Mouse (Mus musculus) heart, adult 10 weeks (tissue): ENCODE data around the gene Vmn2r31. TPM values are rescaled to one million over a fixed set of nuclear protein-coding genes. Genes with fewer than 3 reads are reported as not detected.

Experiments used
- polyA plus RNA-seq: library from polyadenylated mRNA; stranded (reverse); fragments of 350-450 nt; fragmentation: Illumina TruSeq; extraction: RNeasy Lipid Tissue Mini Kit (QIAGEN cat#74804); gene quantifications from one replicate; pipeline ENCODE4 v1.2.3, GENCODE M21; 2014; ENCODE audit warnings: low read depth, low replicate concordance

The Vmn2r31 gene
- not detected for polyA plus RNA-seq

DNA sequence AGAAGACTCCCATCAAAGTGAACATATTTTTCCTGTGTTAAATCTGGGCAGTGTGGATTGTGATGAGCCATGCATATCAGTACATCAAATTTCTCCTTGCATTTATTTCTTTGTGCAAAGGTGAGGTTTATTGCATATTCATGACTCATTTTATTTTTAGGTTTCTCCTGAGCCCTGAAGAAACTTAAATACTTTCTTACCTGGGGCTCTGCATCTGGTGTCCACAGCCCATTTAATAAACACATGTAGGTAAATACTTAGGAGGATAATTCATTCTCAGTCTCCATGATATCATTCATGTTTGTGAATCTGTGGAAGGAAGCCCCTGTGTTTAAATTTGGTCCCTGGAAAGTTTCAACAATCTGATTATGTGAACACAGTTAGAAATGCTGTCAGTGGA is at the start of gene Vmn2r31:
Gene Vmn2r31 (minus strand): TSS at position 101 of the 400 bp plus-strand sequence.

GRCm38 (mm10) chr7:7374431-7374830 is 25.1 kb downstream of the Vmn2r31 start, which contains the start of gene Gm45783:
Gm45783 (minus strand) TSS chr7:7374573.

GRCm38 (mm10) chr7:7337509-7337908 is 62.0 kb downstream of the Vmn2r31 start, which contains the start of gene Vmn2r30:
Vmn2r30 (minus strand) TSS chr7:7337609.

Other genes starting within 250 kb of the Vmn2r31 start
- gene Zfp418, start 228.4 kb downstream of the Vmn2r31 start, polyA plus RNA-seq = 1.1 TPM
- gene Zfp772, start 189.7 kb downstream of the Vmn2r31 start, polyA plus RNA-seq = 2.0 TPM
- not detected for gene Vmn2r29, start 152.4 kb downstream of the Vmn2r31 start, polyA plus RNA-seq
- gene Gm45844, start 121.4 kb downstream of the Vmn2r31 start, polyA plus RNA-seq = 1.3 TPM
- 52.1 TPM for gene Clcn4, start 98.9 kb downstream of the Vmn2r31 start, polyA plus RNA-seq
- gene Vmn2r30, start 62.1 kb downstream of the Vmn2r31 start, polyA plus RNA-seq = not detected
- gene Gm45783, start 25.1 kb downstream of the Vmn2r31 start, polyA plus RNA-seq = not detected
- gene Vmn2r32, start 80.3 kb upstream of the Vmn2r31 start, polyA plus RNA-seq = not detected
- not detected for gene Vmn2r33, start 167.1 kb upstream of the Vmn2r31 start, polyA plus RNA-seq